8 mouse cellular contexts compared by ENCODE assay signal in the genomic region with DNA sequence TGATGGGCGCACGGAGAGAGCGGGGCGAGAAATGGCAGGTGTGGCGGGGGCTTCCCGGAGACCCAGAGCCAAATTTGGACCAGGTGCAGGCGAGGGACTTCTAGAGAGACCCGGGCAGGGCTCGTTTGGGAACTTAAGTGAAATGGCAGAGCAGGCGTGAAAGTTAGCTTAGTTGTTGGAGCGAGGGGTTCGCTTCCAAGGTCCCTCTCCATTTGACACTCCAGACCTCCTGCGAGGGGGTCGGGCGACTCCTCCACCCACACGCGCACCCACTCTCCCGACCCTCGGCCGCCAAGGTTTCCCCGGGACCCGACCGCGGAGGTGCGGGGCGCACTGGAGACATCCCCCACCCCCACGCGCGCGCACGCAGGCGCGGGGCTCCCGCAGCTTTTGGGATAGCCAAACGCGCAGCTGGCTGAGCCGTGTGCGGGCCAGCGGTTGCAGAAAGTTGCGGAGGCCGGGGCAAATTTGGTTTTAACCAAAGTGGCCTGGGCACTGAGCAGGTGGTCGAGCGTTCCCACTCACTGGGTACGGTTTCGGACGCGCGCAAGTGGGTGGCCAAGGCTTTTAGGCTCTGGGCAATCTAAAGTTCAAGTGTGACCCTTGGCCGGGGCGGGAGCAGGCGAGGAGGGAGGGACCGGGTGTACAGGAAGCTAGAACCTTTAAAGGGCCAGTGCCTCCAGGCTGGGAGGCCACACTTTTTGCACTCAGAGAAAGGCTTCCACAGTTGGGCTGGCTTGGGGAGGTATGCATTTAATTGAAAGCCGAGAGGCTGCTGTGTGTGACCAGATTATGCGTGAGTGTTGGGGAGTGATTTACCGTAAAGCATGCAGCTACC. TPM values are rescaled to one million over a fixed set of nuclear protein-coding genes. Genes with fewer than 3 reads are reported as not detected.
DNase-seq lines count a peak whose midpoint lies in the region; ATAC-seq and TF ChIP-seq lines count a peak whose summit lies in the region.

No protein-coding gene starts in this region.

- H3K27ac ChIP-seq in limb, embryonic 10.5 days, result peak overlapping the region; percentile 92
- peak overlapping the region; percentile 84; the same call in 1 of the 2 replicates for H3K27ac ChIP-seq in midbrain, embryonic 10.5 days (replicated peaks)
- H3K27ac ChIP-seq in small intestine, adult 2 months (ENCODE audit: insufficient read depth, low read depth, low read length), result peak overlapping the region; percentile 88

- DNase-seq in Patski (ENCODE audit: low read depth, low spot score), result no peak
- DNase-seq in cerebellum, postnatal 14 days, result peak; percentile 30 to 38
- peak; percentile 81 for DNase-seq in gastrocnemius, postnatal 25 days
- peak; percentile 84 for DNase-seq in induced T-regulatory cell, adult 2 months (ENCODE audit: low read depth)
- DNase-seq in limb, embryonic 10.5 days (ENCODE audit: low spot score), result peak; percentile 75
- peak; percentile 69 for DNase-seq in midbrain, embryonic 10.5 days (ENCODE audit: low spot score)
- DNase-seq in MN1 (ENCODE audit: low spot score), result no peak

- no peaks in the 10 kb centered on the region for H3K27me3 ChIP-seq in Patski
- H3K27me3 ChIP-seq in limb, embryonic 10.5 days (ENCODE audit: low read depth, poor library complexity, severe bottlenecking), result peaks cover 26% of the 10 kb centered on the region
- peaks cover 63% of the 10 kb centered on the region for H3K27me3 ChIP-seq in midbrain, embryonic 10.5 days (ENCODE audit: low read depth, poor library complexity, severe bottlenecking)
- H3K27me3 ChIP-seq in small intestine, adult 2 months (ENCODE audit: control insufficient read depth, insufficient read depth, low read length), result no peaks in the 10 kb centered on the region

- peak overlapping the region; percentile 91 for H3K4me3 ChIP-seq in limb, embryonic 10.5 days
- H3K4me3 ChIP-seq in midbrain, embryonic 10.5 days, result peak overlapping the region; percentile 82
- peak overlapping the region; percentile 97 for H3K4me3 ChIP-seq in small intestine, adult 2 months (ENCODE audit: low read depth, low read length)

- TF ChIP-seq POLR2A in small intestine, adult 2 months (IDR thresholded peaks at IDR 0.05; ENCODE audit: low read depth, low read length), result peak; percentile 88

- CTCF ChIA-PET in Patski (lab: Charles Lee), result interaction anchor here (1.4 to 1.6 kb wide), 4 partner anchors 25 to 574 kb away, joined by 4 to 6 read pairs (median 4); no protein-coding TSS in a partner anchor

- H3K9me3 ChIP-seq in limb, embryonic 10.5 days (replicated peaks), result no peaks in the 10 kb centered on the region
- no peaks in the 10 kb centered on the region for H3K9me3 ChIP-seq in midbrain, embryonic 10.5 days (replicated peaks)

- under 1% methylated on average over 55 of the region's 55 CpGs for WGBS in limb, embryonic 10.5 days
- under 1% methylated on average over 55 of the region's 55 CpGs for WGBS in midbrain, embryonic 10.5 days
- WGBS in small intestine, adult 2 months, result under 1% methylated on average over 55 of the region's 55 CpGs

- no peak for TF ChIP-seq CTCF in Patski (IDR thresholded peaks at IDR 0.05)
- TF ChIP-seq CTCF in small intestine, adult 2 months (IDR thresholded peaks at IDR 0.05; ENCODE audit: extremely low read depth, insufficient read length, insufficient replicate concordance, low read depth, low read length), result no peak

- in situ Hi-C loops in Patski (cut with MboI; ENCODE audit: low pct_unique_long_range_greater_than_20kb), result loop anchor here (5.0 to 25.0 kb wide), 3 partner anchors 308 to 1068 kb away; no protein-coding TSS in a partner anchor

- POLR2A ChIA-PET in Patski (lab: Charles Lee), result interaction anchor here (0.5 to 1.3 kb wide), 5 partner anchors 41 to 489 kb away, joined by 3 to 6 read pairs (median 3); no protein-coding TSS in a partner anchor

- H3K4me1 ChIP-seq in limb, embryonic 10.5 days, result peaks cover 39% of the 10 kb centered on the region
- peaks cover 36% of the 10 kb centered on the region for H3K4me1 ChIP-seq in midbrain, embryonic 10.5 days
- H3K4me1 ChIP-seq in small intestine, adult 2 months (ENCODE audit: control insufficient read depth, insufficient read depth, insufficient read length, low read length), result peaks cover 2% of the 10 kb centered on the region; the same call in 1 of the 2 replicates

- no peaks in the 10 kb centered on the region for H3K36me3 ChIP-seq in limb, embryonic 10.5 days
- H3K36me3 ChIP-seq in midbrain, embryonic 10.5 days, result no peaks in the 10 kb centered on the region
- no peaks in the 10 kb centered on the region for H3K36me3 ChIP-seq in small intestine, adult 2 months (ENCODE audit: control insufficient read depth, insufficient read depth, low read length)

- peak; percentile 49 for ATAC-seq in Patski

RNA-seq across cellular contexts. Expression of gene Foxo1, which starts 1.6 kb away (rescaled TPM):
- polyA plus RNA-seq in Patski (2021), result 15.5 TPM
- total RNA-seq in gastrocnemius, postnatal 25 days (2021), result 10 to 100 TPM; 15.5 to 19.3 TPM
- 3.5 and 4.6 TPM in 2 replicates for polyA plus RNA-seq in limb, embryonic 10.5 days (2016; fragmentation: Nextera tagmentation; extraction: Ambion mirVana)
- polyA plus RNA-seq in midbrain, embryonic 10.5 days (2016; fragmentation: Nextera tagmentation; extraction: Ambion mirVana), result 1.9 and 2.1 TPM in 2 replicates
- polyA plus RNA-seq in small intestine, adult 2 months (2012; rRNA removed), result 6.0 and 13.3 TPM in 2 replicates

Comparison
In these comparisons a context has a peak if more than half of its experiments do, and no peak if none do; other contexts are left out.
1. DNase-seq: peak in cerebellum, postnatal 14 days (2 of 2), gastrocnemius, postnatal 25 days (single experiment), induced T-regulatory cell, adult 2 months (single experiment), limb, embryonic 10.5 days (single experiment) and midbrain, embryonic 10.5 days (single experiment); none in Patski (single experiment) and MN1 (single experiment).
2. Peak in every context shown above with its lines, with median percentiles within 50 percentile points of each other: H3K27ac ChIP-seq and H3K4me3 ChIP-seq.